Mouse (Mus musculus) kidney, adult 2 months (tissue): ENCODE measurements around the gene Ulk2.

Experiments used
- CTCF ChIP-seq: fragments of 200-500 bp; conservative IDR thresholded peaks from 2 replicates; pipeline ENCODE4 v1.5.1; 2011; ENCODE audit warnings: low read depth, mild to moderate bottlenecking, control low read depth, low read length, moderate library complexity, mixed read lengths; ENCODE audit not compliant: insufficient read depth, insufficient read length
- POLR2A ChIP-seq: fragments of 200-500 bp; IDR thresholded peaks from one replicate; pipeline ENCODE4 v1.6.1; 2011; ENCODE audit warnings: low read depth, low read length, control low read depth

- TF ChIP-seq POLR2A = no peak
- TF ChIP-seq CTCF = 0 out of 2 replicates have a peak, but pooled peaks have one; percentile 13
These were observed 27.3 kb upstream of the Ulk2 start for GRCm38 (mm10) chr11:61882183-61882582.
